Mouse (Mus musculus) gastrocnemius, postnatal 10 days (tissue): ENCODE results near the gene Bmf. TPM values are rescaled to one million over a fixed set of nuclear protein-coding genes. Genes with fewer than 3 reads are reported as not detected.
A peak's percentile ranks its signal among the peaks of the same experiment; 100 is the strongest.
"Not testable (repeated sequence)": the region's sequence is repeated elsewhere in the genome, so short reads cannot be mapped to it uniquely, and the experiment has no call there.

ENCODE experiments used
- DNase-seq: peaks from one replicate; pipeline ENCODE4 v3.0.0; 2021; ENCODE audit warnings: mixed read lengths
- long read RNA-seq, 2 experiments: library from polyadenylated mRNA; stranded (forward); transcript quantifications; one replicate each; pipeline ENCODE4 v2.0.0; 2021
- total RNA-seq, 2 experiments: library from RNA; stranded (reverse); gene quantifications; 2 replicates each; pipeline ENCODE4 v1.2.3; 2021

Bmf gene
- 10 to 100 TPM; 14.5 to 15.7 TPM for total RNA-seq
- long read RNA-seq, experiment 1, partial matches to known transcripts: 0 of 3 reads
- long read RNA-seq, experiment 1, other reads (novel, unspliced or antisense): 2 of 3 reads
- long read RNA-seq, experiment 2, full-length matches to known transcripts: 2 of 3 reads
- long read RNA-seq, experiment 2, partial matches to known transcripts: 0 of 3 reads
- long read RNA-seq, experiment 2, other reads (novel, unspliced or antisense): 1 of 3 reads

DNA sequence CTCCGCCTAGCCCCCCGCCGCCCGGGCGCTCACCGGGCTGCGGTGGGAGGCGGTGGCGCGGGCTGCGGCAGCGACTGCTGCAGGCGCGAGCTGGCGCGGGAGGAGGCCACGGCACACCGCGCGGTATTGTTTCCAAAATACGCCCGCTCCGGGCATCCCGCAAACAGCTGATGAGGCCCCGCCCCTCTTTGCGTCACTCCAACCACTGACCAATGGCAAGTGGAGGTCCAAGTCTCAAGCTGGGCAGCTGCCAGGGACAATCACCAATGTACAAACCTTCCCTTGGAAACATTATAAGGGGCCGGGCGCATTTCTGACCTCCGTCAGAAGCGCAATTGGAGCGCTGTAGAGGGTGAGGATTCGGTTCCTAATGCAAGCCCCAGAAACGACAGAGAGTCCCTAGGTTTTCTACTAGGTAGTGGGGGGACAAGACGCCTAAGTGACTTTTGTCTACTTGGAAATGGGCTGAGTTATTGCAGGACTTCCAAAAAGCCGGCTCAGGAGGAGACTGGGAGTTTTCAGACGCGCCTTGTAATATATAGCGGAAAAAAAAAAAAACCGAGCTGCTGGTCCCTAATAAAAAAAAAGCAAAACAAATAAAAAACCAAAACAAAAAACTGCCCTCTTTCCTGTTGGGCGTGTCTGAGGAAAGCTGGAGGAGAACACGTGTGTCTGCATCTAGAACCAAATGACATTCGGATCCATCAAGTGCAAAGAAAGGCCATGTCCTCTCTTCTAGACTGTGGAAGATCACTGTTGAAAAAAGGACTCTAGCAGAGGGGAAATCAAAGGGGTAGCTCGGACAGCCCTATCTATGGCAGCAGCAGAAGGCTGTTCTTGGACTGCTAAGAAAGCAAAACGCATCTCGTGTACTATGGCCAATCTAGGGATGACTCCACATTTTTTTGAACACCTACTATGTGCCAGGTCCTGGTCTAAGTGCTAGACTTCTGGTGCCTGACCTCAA is at the start of gene Bmf:
Bmf (minus strand) TSS at position 181 of the 967 bp plus-strand sequence.
- DNase-seq: peak; percentile 100

DNA sequence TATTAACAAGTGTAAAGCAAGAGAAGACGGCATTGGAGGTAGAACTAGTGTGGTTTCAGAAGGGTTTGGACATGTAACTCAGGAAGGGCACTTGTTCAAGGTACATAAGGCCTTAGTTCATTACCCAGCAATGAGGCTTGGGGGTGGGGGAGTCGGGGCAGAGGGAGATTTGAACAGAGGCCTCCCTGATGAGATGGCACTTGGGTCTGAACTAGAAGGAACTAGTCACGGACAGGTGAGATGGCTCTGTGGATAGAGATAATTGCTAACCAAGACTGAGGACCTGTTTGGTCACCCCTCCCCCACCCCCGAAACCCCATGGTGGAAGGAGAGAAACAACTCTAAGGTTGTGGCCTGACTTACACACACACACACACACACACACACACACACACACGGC is 49.6 kb upstream of the Bmf start:
- no peak for DNase-seq

DNA sequence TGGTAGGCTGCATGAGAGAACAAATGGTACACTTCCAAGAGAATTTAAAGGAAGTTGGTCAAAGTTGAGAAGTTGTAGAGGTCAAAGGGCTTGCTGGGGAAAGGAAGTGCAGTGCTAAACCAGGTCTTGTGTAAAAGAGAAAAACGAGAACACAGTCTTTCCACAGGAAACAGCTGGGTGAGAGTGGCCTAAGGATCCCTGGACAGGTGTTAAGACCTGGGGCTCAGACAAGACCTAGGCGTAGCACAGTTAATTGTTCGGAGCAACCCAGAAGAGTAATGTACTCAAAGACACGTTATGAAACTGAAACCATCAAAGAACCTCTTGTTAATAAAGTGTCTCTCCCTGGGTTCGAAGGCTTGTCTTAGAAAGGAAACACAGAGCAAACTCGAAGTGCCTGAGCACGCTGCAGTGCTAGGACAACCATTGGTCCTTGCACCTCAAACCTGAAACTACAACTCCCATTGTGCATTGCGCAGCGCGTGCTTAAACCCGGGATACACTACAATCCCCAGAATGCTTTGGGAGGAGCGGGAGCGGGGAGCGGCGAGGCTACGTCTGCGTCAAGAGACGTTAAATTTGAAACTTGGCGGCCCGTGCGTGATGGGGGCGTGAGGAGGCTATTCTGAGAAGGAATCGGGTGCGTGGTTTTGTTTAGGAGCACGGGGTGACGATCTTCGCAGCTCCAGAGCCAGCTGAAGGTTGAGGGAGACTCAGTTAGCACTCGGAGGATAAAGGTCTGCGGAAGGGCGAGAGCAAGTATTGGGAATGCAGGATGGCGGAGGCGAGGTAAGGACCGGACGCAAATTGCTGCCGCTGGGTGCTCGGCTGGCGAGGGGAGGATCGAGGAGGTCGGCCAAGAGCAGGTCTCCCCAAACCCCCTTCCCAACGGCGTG is 48.4 kb upstream of the Bmf start, which contains the start of gene Bub1b:
Bub1b (plus strand) TSS at position 539 of the 896 bp plus-strand sequence.
- peak; percentile 84 for DNase-seq

DNA sequence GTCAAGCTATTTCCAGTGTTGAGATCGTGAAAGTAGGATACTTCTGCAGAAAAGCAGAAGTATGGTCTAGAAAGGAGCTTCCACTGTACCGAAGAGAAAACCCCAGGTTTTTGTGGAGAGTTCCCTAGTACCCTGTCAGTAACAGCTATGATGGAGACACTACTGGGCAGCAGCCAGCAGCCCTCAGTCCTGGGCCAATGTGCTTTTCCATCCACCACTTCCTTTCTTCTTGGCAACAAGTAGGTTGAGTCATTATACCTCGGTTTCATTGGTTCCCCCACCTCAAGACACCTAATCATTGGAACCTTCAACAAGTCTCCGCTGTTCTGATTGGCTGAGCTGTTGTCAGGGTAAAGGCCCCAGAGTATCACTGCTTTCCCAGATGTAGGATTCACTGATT is 41.6 kb upstream of the Bmf start:
- no peak for DNase-seq

DNA sequence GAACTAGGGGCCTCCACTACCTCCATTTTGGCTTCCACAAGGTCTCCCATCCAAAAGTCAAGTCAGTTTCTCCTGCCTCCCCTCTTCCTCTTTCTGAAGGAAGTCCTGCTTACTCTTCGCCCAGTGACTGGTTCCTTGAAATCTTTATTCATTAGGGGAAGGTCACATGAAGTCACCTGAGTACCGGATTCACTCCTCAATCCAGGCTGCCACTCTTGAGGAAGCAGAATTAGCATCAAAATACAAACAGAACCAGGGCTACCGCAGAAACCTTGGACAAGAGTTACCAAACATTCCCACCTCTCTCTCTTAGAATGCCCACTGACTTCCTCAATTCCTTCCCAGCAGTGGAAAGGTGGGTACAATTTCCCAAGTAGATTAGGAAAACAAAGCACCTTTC is 38.2 kb upstream of the Bmf start:
- no peak for DNase-seq

DNA sequence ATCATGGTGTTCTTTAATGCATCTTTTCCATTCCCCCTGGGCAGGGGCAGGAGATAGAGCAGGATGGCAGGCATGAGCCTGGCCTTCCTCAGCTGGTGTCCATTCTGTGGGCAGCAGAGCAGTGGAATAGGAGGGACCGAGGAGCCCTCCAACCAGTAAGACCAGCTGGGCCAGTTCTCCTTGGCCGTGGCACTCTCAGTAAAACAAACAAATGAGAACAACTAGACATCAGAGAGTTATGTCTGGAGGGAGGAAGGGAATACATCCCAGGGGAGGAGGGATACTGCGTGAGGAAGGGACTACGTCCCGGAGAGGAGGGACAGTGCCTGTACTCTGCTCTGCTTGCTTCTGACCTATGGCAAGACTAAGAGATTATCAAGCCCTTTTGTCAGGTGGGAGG is 36.5 kb upstream of the Bmf start:
- DNase-seq: no peak

DNA sequence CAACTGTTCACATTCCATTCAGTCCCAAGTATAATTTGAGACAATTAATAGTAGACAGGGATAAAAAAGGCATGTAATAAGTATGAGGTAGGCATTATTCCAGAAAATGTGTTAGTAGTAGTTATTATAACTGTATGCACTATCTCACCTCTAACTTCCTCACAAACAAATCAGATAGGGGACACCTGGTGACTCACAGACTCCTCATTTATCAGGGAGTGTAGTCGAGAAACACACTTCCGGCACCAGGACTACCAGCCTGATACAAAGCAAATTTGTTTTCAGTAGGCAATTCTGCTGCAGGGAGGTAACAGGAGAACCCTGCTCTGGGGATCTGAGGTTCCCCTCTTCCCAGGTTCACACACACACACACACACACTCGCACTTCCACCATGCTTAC is 23.6 kb upstream of the Bmf start:
- DNase-seq: no peak

DNA sequence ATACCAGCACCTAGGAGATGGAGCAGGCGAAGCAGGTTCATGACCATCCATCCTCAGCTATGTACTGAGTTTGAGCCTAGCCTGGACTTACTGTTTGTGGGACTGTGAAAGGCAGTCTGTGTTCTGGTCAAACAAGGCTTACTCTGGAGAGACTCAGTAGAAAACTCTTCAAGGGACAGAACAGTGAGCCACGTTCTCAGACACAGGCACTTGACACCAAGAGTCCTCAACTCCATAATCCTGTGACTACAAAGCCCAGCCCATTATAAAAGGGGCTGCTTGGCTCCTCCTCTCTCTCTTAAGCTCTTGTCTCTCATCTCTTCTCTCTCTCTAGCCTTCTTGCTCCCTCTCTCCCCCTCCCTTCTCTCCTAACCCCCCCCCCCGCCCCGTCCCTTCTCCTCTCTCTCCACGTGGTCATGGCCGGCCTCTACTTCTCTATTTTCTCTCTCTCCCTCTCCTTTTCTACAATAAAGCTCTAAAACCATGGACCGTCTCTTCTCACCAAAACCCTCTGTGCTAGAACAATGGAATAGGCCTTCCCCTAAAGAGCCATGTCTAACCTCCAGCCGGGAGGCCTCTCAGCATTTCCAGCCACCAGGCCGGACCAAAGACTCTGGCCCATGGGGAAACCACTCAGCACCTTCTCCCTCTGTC is 22.8 kb upstream of the Bmf start:
- DNase-seq: no peak

DNA sequence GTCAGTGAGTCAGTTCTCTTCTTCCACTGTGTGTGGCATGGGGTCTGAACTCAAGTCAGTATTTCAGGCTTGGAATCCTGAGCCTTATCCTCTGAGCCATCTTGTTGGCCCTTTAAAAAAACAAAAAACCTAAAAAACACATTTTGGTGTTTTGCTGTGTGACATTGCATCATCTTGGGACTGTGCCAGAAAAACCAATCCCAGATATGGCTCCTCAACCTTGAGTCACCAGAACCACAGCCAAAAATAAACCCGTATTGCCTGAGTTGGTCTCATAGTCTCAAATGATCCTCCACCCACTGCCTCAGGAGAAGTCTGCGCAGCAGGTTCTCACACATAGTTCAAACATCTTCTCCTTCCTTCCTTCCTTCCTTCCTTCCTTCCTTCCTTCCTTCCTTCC is 21.5 kb upstream of the Bmf start:
- DNase-seq: no peak

DNA sequence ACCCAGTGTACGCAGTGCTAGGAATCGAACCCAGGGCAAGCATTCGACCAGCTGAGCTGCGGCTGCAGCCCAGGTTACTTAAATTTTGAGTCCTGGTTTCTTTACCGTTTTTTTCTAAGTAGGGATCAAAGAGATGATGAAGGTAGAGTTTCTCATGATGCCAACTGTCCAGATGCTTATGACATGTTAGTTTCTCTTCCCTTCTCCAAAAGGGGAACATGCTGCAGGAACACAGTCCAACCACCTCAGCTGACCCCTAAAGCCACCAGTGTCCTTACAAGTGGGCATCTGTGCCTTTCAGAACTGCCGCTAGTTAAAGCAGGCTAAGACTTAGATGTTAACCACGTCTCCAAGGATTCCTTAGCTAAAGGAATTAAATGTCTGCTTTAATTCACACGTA is 17.7 kb upstream of the Bmf start:
- DNase-seq: no peak

DNA sequence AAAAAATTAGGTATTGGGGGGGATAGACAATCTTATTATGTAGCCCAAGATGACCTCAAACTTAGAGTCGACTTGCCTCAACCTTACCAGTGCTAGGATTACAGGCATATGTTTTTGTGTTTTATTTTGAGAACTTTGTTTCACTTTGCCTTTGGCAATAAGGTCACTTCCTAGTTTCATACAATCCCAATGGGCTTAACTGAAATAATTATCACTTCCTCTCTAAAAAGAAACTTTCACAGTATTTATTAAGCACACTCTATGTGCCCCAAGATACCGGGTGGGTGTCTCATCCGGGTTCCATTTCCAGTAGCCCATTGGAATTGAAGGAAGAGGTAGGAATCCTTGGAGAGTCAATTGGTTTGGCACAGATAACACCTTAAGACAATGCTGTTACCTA is 12.9 kb upstream of the Bmf start:
- no peak for DNase-seq

DNA sequence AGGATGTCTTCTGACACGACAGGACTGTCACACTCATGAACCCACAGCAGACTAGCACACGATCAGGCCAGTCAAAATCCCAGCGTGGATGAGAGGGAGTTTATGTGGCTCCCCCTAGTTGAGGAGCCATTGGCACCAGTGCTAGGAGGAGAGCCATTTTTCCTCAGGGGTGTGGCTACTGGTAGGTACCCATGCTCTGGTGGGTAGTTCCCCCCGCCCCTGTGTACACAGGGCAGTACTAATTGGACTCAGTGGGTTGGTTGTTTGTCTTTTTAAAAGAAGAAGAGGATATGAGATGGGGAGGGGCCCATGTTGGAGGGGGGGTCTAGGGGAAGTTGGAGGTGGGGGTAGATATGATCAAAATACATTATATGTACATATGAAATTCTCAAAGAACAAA is 12.5 kb upstream of the Bmf start:
- DNase-seq: no peak

DNA sequence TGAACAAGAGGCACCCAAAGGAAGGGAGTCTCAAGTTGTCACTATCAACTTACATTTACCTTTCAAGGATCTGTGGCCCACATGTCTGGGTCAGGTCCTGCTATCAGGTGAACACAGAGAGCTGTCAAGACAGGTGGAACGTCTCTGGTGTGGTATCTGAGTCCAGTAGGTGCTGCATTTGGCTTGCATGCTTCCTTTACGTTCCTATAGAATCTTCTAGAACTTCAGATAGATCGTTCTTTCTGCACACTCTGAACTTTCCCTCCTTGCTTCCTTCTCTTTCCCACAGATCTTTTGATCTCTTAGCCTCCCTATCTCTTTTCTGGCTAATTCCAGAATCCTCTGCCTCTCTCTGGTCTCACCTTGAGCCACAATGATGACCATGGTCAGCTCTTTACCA is 8.9 kb upstream of the Bmf start:
- no peak for DNase-seq

DNA sequence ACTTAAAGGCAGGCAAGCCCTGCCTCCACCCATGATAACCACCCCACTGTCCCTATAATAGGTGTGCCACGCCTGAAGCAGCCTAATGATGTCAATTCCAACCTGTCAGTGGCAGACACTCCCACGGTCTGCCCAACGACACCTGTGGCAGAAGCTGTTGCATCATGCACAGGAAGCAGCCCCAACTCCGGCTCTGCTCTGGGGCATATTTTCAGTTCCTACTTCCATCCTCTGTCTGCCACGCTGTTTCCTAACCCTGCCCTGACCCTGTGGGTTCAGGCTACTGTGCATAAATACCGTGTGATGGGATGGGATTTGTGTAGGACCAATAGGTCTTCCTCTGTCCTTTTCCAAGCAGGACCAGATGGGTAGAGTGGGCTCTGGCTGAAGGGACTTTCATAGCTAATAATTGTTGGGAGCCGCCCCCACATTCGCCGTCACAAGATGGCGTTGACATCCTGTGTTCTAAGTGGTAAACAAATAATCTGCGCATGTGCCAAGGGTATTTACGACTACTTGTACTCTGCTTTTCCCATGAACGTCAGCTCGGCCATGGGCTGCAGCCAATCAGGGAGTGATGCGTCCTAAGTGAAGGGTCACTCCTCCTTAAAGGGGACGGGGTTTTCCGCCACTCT is 5.0 kb upstream of the Bmf start:
- not testable (repeated sequence) for DNase-seq

DNA sequence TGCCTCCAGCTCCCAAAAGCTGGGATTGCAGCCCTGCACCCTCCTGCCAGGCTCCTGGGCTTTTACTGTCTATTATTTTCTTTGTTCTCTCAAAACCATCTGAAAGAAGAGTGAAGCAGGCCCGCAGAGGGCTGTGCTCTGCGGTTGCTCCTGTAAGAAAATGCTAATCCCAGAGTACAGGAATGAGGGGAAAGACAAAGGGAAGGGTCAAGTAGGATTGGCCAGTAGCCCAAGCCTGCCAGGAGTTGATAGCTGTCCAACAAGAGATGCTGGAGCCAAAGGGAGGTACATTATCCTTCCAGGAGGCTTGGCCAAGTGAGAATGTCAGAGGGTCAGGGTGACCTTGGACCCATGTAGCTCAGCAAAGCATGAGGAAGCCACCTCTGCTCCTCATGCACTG is 2.1 kb upstream of the Bmf start:
- no peak for DNase-seq

DNA sequence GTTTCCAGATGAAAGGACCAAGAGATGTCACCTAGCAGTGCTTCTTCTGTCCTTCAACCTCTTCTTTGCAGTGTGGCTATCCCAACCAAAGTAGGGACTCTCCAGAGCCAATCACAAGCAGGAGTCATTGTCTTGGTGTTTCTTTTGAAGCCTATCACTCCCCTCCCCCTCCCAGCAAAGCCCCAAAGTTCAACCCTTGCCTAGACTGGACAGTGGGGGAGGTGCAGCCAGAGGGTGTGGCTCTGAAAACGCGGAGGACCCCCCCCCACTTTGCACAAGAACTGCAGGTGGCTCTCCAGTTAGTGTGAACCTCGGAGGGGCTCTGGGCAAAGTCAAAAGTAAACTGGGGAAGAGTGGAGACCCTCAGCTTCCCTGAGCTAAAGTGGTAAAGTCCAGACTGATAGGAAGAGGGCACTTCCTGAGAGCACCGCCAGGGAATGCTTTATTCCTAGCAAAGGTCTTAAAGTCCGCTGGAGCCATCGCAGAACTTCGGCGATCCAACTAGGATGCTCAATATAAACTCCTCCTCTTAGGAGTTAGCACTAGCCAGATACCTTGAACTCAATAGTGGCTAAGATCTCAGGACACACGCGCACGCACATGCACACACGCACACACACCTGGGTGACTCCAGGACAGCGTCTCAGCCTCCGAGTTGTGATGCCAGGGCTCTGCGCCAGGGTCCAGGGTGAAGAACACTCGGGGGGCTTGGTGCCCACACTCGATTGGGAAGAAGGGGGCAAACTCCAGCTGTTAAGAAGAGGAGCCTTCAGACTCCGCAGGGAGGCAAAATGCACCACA is 866 bp downstream of the Bmf start:
- DNase-seq: no peak

DNA sequence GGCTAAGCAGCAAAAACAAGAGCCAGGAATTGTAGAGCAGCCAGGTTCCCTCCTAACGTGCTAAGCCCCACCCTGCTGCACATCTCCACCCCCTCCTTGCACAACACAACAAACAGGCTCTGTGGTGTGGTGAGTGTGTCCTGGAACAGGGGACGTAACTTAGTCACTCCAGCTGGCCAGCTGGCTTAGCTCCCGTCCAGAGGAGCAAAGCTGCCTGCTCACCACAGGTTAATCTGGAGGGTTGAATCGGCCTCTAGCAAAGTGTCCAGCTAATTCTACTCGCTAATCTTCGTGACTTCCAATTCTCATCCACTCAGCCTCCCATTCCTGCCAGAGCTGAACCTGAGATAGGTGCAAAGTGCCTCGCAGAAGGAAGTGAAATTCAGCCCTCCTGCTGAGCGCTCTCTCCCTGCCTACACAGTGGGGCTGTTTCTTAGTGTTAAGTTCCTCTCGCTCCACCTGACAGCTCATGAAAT is 1.9 kb downstream of the Bmf start:
- no peak for DNase-seq

DNA sequence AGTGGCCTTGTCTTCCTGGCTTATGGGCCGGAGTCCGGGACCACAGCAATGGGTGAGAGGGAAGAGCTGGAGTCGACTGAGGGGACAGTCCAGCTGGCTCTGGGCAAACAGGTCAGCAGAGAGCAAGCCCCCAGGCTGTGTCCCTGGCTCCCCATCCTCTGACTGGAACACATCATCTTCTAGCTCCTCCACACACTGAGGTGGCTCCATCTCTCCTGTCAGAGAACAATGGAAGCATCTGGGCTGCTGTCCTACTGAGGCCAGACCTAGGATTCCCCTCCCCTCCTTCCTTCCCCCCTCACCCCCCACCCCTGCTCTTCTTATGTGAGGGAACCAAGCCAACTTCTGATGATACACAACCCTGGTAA is 2.7 kb downstream of the Bmf start:
- DNase-seq: no peak

DNA sequence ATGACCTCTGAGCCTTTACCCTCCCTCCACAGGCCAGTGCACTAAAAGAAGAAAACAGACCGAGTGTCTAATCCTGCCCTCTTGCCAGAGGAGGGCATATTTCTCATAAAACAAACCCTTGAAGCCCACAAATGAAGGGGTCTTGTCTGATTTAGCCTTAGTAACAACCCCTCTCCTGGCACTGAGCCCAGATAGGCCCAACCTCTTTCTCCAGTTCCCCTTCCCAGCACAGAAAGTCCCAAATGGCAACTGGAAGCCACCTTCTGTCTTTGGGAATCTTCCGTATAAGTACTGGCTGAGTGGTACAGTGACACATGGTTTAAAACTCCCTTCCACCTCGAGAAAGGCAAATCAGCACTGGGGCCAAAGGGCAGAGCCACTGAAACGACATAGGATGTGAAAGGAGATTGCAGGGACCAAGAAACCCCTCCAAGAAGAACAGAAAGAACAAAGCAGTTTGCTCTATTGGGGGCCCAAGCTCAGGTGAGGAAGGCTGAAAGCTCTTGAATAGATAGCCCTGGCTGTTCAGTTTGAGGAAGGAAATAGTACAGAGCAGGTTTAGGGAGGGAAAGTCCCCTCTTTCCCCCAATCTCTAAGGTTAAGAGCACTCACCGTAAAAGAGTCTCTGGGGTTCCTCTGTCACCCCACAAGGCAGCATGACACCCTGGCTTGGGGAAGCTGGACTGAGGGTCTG is 3.2 kb downstream of the Bmf start:
- no peak for DNase-seq
